Mouse (Mus musculus): ENCODE measurements around the gene A630095N17Rik. TPM values are rescaled to one million over a fixed set of nuclear protein-coding genes. Genes with fewer than 3 reads are reported as not detected.
"Not testable (repeated sequence)": the region's sequence is repeated elsewhere in the genome, so short reads cannot be mapped to it uniquely, and the experiment has no call there.

A630095N17Rik gene
- polyA plus RNA-seq, 1 experiment from 2014 or later, result not detected

DNA sequence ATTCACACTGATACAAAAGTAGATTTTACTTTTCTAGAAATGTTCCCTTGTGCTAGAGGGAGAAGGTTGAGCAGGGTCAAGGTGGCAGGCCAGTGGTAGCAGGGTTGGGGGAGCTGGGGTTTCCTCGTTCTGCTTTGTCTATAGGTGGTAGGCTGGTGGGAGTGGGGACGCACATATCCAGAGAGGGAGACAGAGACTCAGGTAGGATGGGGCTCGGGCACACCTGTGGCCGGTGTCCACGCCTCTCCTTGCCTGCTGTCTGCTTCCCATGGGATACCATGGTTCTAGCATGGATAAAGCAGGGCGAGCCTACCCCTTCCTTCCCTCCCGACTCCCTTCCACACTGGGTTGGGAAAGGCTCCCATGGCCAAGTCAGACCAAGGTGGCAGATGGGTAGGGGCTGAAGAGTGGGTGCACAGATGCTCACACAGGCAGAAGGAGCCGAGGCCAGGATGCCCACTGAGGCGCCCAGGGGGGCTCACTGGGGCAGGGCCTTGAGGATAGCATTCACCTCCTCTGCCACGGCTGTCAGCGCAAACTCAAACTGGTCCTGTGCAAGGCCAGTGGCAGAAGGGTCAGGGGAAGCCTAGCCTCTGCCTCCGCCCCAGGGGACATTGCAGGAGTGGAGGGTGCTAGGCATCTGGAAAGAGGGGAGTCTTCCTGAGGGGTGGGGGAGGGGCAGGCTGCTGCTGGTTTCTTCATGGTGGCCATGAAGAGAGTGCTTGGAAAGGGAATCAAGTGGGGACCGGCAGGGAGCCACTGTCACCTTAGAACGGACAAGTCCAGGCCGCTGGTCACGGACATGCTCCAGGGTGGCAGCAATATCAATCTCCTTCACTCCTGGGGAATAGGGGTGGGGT is 15.4 kb upstream of the A630095N17Rik start:
- DNase-seq (ENCODE audit: low spot score) (no peak), ATAC-seq (ENCODE audit: low read depth) (no peak)
- no peak overlapping the region for H3K9ac ChIP-seq (ENCODE audit: low read depth, low read length)
- peaks cover 4% of the 10 kb centered on the region; the same call in 1 of the 2 replicates for H3K4me1 ChIP-seq (ENCODE audit: control insufficient read depth, insufficient read depth, low read length)
- H3K27ac ChIP-seq (replicated peaks; ENCODE audit: low read depth, low read length), result no peak overlapping the region
- H3K4me2 ChIP-seq (ENCODE audit: low read depth, low read length), result no peak overlapping the region
- peaks cover 14% of the 10 kb centered on the region; the same call in 1 of the 2 replicates for H3K36me3 ChIP-seq (ENCODE audit: control insufficient read depth, insufficient read depth, low read length)
- no peaks in the 10 kb centered on the region for H3K27me3 ChIP-seq (replicated peaks; ENCODE audit: control insufficient read depth, insufficient read depth, low read length)
- no peak overlapping the region for H3K4me3 ChIP-seq (ENCODE audit: low read depth, low read length)
- no peaks in the 10 kb centered on the region for H3K9me3 ChIP-seq (ENCODE audit: control insufficient read depth, low read length)
- WGBS, result 75% methylated on average over 16 of the region's 16 CpGs

DNA sequence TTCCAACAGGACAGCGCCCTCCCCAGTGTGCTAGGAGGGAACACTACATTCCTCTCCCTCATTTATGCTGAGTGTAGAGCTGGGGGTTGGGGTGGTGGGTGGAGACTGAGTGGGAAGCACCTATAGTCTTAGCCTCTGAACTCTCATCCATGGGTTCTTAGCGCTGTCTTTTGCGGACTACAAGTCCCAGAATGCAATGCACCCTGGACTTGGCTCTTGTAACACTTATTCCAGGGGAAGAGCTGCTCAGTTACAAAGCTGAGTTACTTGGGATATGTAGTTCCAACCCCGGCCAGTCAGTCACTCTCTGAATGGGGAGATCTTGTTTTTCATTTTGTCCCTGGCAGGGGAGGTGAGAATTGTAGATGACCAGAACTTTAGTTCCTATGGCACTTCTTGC is 12.9 kb upstream of the A630095N17Rik start:
- Histone ChIP-seq H3K36me3 (ENCODE audit: control insufficient read depth, insufficient read depth, low read length) (peaks cover 32% of the 10 kb centered on the region), H3K9me3 (ENCODE audit: control insufficient read depth, low read length) (no peaks in the 10 kb centered on the region), H3K4me2 (ENCODE audit: low read depth, low read length) (no peak overlapping the region), H3K4me1 (ENCODE audit: control insufficient read depth, insufficient read depth, low read length) (no peaks in the 10 kb centered on the region), H3K4me3 (ENCODE audit: low read depth, low read length) (no peak overlapping the region), H3K27ac (replicated peaks; ENCODE audit: low read depth, low read length) (no peak overlapping the region), H3K9ac (ENCODE audit: low read depth, low read length) (no peak overlapping the region), H3K27me3 (replicated peaks; ENCODE audit: control insufficient read depth, insufficient read depth, low read length) (no peaks in the 10 kb centered on the region)
- 23% methylated on average over 4 of the region's 4 CpGs for WGBS
- DNase-seq (ENCODE audit: low spot score) (peak; percentile 74), ATAC-seq (ENCODE audit: low read depth) (peak; percentile 76)

DNA sequence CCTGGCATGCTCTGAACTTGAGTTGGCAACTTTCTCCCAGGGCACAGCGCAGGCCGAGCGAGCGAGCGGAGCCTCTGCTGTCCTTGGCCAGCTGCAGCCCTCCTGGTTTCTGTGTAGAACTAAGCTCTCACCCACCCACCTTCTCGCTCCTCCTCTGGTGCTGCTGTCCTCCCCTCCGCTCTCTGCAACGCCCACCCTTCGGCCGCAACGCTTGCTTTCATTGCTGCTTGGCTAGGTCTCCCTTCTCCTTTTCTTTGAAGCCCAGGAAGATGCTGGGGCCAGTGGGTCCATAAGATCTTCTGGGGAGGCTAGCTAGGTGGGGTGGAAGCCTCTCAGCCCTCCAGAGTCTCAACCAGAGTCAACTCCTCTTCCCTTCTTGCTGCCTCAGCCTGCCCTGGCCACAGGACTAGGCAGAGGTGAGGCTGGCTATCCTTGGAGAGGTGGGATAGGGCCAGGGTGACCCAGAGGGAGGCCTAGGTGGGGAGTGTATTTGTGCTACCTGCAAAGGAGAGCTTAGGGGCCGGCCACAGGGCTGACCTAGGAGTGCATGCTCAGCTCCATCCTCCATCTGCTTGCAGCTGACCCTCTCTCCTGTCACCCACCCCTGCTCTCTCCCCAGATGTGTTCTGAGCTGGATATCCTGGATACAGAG is 12.4 kb upstream of the A630095N17Rik start:
- DNase-seq (ENCODE audit: low spot score) (no peak), ATAC-seq (ENCODE audit: low read depth) (no peak)
- Histone ChIP-seq H3K4me3 (ENCODE audit: low read depth, low read length) (no peak overlapping the region), H3K27ac (replicated peaks; ENCODE audit: low read depth, low read length) (no peak overlapping the region), H3K9me3 (ENCODE audit: control insufficient read depth, low read length) (no peaks in the 10 kb centered on the region), H3K4me2 (ENCODE audit: low read depth, low read length) (no peak overlapping the region), H3K27me3 (replicated peaks; ENCODE audit: control insufficient read depth, insufficient read depth, low read length) (no peaks in the 10 kb centered on the region), H3K9ac (ENCODE audit: low read depth, low read length) (no peak overlapping the region), H3K36me3 (ENCODE audit: control insufficient read depth, insufficient read depth, low read length) (peaks cover 37% of the 10 kb centered on the region), H3K4me1 (ENCODE audit: control insufficient read depth, insufficient read depth, low read length) (no peaks in the 10 kb centered on the region)
- WGBS, result 91% methylated on average over 12 of the region's 12 CpGs

DNA sequence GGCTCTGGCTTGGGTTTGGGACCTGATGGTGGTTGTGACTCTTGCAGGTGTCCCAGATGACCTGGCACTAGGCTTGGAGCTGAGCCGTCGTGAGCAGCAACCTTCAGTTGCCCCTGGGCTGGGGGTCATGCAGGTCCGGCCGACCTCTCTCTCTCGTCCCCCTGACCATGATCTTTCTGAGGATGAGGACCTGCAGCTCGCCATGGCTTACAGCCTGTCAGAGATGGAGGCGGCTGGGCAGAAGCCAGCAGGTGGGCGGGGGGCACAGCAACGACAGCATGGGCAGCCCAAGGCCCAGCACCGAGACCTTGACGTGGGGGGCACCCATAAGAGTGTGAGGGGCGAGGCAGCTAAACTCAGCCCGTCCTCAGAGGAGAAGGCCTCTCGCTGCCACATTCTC is 11.5 kb upstream of the A630095N17Rik start:
- Histone ChIP-seq H3K4me1 (ENCODE audit: control insufficient read depth, insufficient read depth, low read length) (no peaks in the 10 kb centered on the region), H3K4me2 (ENCODE audit: low read depth, low read length) (no peak overlapping the region), H3K27me3 (replicated peaks; ENCODE audit: control insufficient read depth, insufficient read depth, low read length) (no peaks in the 10 kb centered on the region), H3K27ac (replicated peaks; ENCODE audit: low read depth, low read length) (no peak overlapping the region), H3K9ac (ENCODE audit: low read depth, low read length) (no peak overlapping the region), H3K36me3 (ENCODE audit: control insufficient read depth, insufficient read depth, low read length) (peaks cover 41% of the 10 kb centered on the region), H3K9me3 (ENCODE audit: control insufficient read depth, low read length) (no peaks in the 10 kb centered on the region), H3K4me3 (ENCODE audit: low read depth, low read length) (no peak overlapping the region)
- DNase-seq (ENCODE audit: low spot score), result no peak
- no peak for ATAC-seq (ENCODE audit: low read depth)
- 88% methylated on average over 14 of the region's 14 CpGs for WGBS

DNA sequence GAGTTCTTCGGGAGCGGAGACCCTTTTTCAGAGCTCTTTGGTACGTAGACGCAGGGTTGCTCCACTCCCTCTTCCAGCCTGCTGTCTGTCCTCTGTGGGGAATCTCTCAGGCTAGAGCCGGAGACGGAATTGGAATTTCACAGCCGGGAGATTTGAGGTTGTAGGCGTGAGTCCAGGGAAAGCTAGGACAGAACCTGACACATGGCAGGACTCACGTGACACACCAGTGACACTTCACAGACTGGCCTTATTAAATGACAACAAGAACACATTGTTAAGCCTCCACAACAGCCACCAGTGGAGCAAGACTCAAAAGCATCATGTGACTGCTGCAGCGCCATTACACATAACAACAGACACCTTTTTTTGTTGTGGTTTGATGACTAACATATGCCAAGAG is 7.7 kb upstream of the A630095N17Rik start:
- ATAC-seq (ENCODE audit: low read depth), result no peak
- no peak for DNase-seq (ENCODE audit: low spot score)
- Histone ChIP-seq H3K4me2 (ENCODE audit: low read depth, low read length) (no peak overlapping the region), H3K27ac (replicated peaks; ENCODE audit: low read depth, low read length) (no peak overlapping the region), H3K9me3 (ENCODE audit: control insufficient read depth, low read length) (no peaks in the 10 kb centered on the region), H3K4me1 (ENCODE audit: control insufficient read depth, insufficient read depth, low read length) (no peaks in the 10 kb centered on the region), H3K36me3 (ENCODE audit: control insufficient read depth, insufficient read depth, low read length) (peaks cover 37% of the 10 kb centered on the region), H3K27me3 (replicated peaks; ENCODE audit: control insufficient read depth, insufficient read depth, low read length) (no peaks in the 10 kb centered on the region), H3K4me3 (ENCODE audit: low read depth, low read length) (no peak overlapping the region), H3K9ac (ENCODE audit: low read depth, low read length) (no peak overlapping the region)
- WGBS, result 73% methylated on average over 10 of the region's 10 CpGs

DNA sequence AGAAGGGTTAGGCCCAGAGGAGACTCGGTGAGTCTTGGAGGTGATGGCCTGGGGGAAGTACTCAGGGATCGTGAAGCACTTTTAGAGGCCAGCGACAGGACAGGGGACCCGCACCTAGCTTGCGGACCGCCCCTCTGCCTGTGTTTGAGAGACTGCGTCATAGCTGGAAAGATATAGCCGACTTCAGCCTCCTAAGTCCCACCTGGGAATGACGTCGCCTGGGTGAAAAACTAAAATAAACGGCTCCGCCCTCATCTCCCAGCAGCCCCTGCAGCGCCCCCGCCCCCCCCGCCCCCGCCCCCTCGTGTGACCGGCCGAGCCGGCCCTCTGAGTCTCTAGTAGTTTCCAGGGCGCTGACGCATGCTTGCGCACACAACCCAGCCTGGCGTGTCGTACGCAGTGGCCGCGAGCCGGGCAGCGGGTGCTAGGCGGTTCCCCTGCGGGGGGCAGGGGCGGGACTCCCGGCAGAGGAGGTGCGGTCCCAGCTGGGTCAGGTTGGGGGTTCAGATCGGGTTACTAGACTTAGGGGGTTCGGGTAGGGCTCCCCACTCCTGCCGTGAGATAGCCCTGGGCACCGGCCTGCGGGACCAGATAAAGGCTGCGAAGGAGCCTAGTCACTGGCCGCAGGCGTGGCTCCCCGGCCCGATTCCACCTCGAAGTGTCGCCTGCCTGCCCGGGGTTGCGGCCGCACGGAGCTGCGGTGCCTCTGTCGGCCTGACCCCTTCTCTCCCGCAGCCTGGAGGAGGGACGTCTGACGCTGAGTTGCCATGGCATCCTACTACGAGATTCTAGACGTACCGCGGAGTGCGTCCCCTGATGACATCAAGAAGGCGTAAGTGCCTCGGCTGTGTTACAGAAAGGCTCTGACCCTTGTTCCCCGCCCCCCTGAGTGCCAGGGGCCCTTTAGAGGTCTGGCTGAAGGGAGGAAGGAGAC is 4.5 kb upstream of the A630095N17Rik start, which contains the start of gene Dnajb2:
Gene Dnajb2, plus strand, starts transcription at position 290 of the 934 bp plus-strand sequence.
- Histone ChIP-seq H3K4me1 (ENCODE audit: control insufficient read depth, insufficient read depth, low read length) (no peaks in the 10 kb centered on the region), H3K9me3 (ENCODE audit: control insufficient read depth, low read length) (no peaks in the 10 kb centered on the region), H3K27ac (replicated peaks; ENCODE audit: low read depth, low read length) (peak within 1 kb of the TSS; percentile 80), H3K4me2 (ENCODE audit: low read depth, low read length) (peak within 1 kb of the TSS; percentile 77), H3K4me3 (ENCODE audit: low read depth, low read length) (peak within 1 kb of the TSS; percentile 69), H3K36me3 (ENCODE audit: control insufficient read depth, insufficient read depth, low read length) (peaks cover 20% of the 10 kb centered on the region), H3K9ac (ENCODE audit: low read depth, low read length) (peak within 1 kb of the TSS; percentile 81), H3K27me3 (replicated peaks; ENCODE audit: control insufficient read depth, insufficient read depth, low read length) (no peaks in the 10 kb centered on the region)
- under 1% methylated on average over 40 of the region's 64 CpGs for WGBS
- DNase-seq (ENCODE audit: low spot score) (peak; percentile 92), ATAC-seq (ENCODE audit: low read depth) (peak; percentile 93)

DNA sequence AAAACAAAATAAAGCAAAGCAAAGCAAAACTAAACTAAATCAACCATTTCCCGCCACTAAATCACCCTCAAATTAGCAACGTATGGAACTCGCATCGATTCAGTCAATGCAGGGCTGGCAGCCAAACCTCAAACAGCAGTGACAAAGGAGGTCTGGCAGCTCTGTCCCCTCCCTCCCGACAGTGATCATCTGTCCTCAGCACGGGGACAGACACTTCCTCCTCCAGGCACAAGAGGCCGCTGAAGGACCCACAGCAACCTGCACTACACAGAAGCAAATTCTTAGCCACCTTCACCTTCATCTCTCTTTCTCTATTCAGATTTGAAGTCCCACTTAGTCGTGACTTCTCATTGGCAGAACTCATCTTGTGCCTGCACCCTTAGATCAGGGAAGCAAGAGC is 2.7 kb upstream of the A630095N17Rik start:
- Histone ChIP-seq H3K27me3 (replicated peaks; ENCODE audit: control insufficient read depth, insufficient read depth, low read length) (no peaks in the 10 kb centered on the region), H3K27ac (replicated peaks; ENCODE audit: low read depth, low read length) (no peak overlapping the region), H3K4me1 (ENCODE audit: control insufficient read depth, insufficient read depth, low read length) (no peaks in the 10 kb centered on the region), H3K36me3 (ENCODE audit: control insufficient read depth, insufficient read depth, low read length) (peaks cover 6% of the 10 kb centered on the region; the same call in 1 of the 2 replicates), H3K4me2 (ENCODE audit: low read depth, low read length) (peak overlapping the region; percentile 6; the same call in 1 of the 2 replicates), H3K9me3 (ENCODE audit: control insufficient read depth, low read length) (no peaks in the 10 kb centered on the region), H3K4me3 (ENCODE audit: low read depth, low read length) (no peak overlapping the region), H3K9ac (ENCODE audit: low read depth, low read length) (peak overlapping the region; percentile 15; the same call in 1 of the 2 replicates)
- peak; percentile 80 for DNase-seq (ENCODE audit: low spot score)
- ATAC-seq (ENCODE audit: low read depth), result peak; percentile 44; the same call in 1 of the 2 replicates
- 0% methylated on average over 8 of the region's 8 CpGs for WGBS

DNA sequence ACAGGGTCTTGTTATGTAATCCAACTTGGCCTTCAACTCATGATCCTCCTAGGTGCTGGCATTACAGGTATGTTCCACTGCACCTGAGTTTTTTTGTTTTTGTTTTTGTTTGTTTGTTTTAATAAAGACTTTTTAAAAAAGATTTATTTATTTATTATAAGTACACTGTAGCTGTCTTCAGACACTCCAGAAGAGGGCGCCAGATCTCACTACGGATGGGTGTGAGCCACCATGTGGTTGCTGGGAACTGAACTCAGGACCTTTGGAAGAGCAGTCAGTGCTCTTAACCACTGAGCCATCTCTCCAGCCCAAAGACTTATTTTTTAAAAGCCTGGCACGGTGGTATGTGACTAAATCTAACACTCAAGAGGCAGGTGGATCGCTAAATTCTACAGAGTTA is 587 bp upstream of the A630095N17Rik start:
- H3K9me3 ChIP-seq (ENCODE audit: control insufficient read depth, low read length); H3K4me3 ChIP-seq (ENCODE audit: low read depth, low read length); H3K4me2 ChIP-seq (ENCODE audit: low read depth, low read length); H3K9ac ChIP-seq (ENCODE audit: low read depth, low read length); DNase-seq (ENCODE audit: low spot score); H3K27ac ChIP-seq (replicated peaks; ENCODE audit: low read depth, low read length); H3K4me1 ChIP-seq (ENCODE audit: control insufficient read depth, insufficient read depth, low read length); ATAC-seq (ENCODE audit: low read depth); H3K36me3 ChIP-seq (ENCODE audit: control insufficient read depth, insufficient read depth, low read length); H3K27me3 ChIP-seq (replicated peaks; ENCODE audit: control insufficient read depth, insufficient read depth, low read length): not testable (repeated sequence)
- WGBS, result 63% methylated on average over 4 of the region's 4 CpGs

Data from embryonic facial prominence, embryonic 14.5 days (tissue).